Mouse (Mus musculus): Measurements from ENCODE around the gene Sdf4.

Sdf4 gene

GRCm38 (mm10) chr4:156055173-156055572, 62.5 kb downstream of the Sdf4 start:
- DNase-seq (ENCODE audit: low spot score) = no peak

- DNase-seq (ENCODE audit: low spot score) = no peak
Observed at GRCm38 (mm10) chr4:156057702-156058101, 65.0 kb downstream of the Sdf4 start.

GRCm38 (mm10) chr4:156058826-156059225, 66.2 kb downstream of the Sdf4 start:
- no peak for DNase-seq (ENCODE audit: low spot score)

GRCm38 (mm10) chr4:156059261-156059660, 66.6 kb downstream of the Sdf4 start, which contains the start of gene Ttll10:
TSS of gene Ttll10 (minus strand) at chr4:156059414.
- no peak for DNase-seq (ENCODE audit: low spot score)

- DNase-seq (ENCODE audit: low spot score) = no peak
Observed at GRCm38 (mm10) chr4:156059713-156060112, 67.0 kb downstream of the Sdf4 start.

All from spleen, adult 12 weeks (tissue).